Mouse (Mus musculus): Measurements from ENCODE around the gene Igf1r.

DNA sequence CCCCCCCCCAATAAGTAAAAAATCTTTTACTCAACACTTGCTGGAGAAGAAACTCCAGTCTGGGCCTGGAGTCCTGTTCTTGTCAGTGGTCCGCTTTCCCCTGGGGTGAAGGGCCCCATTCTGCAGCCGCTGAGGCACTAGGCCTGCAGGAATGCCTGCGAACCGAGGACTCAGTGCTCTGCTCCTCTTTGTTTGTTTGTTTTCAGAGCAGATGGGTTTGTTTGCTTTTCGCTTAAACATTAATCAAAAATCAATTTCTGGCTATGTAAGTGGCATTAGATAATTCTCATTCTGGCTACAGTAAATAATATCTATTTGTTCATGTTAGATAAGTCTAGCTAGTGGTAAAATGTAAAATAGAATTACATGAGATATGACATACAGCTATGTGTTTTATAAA is 167.0 kb downstream of the Igf1r start:
- TF ChIP-seq CTCF (IDR thresholded peaks at IDR 0.05; ENCODE audit: low read depth, low read length) (no peak), TAL1 (conservative IDR thresholded peaks at IDR 0.05; ENCODE audit: low read depth, low read length) (no peak), POLR2AphosphoS5 (IDR thresholded peaks at IDR 0.05; ENCODE audit: insufficient replicate concordance, low read depth, low read length) (no peak)
